Mouse (Mus musculus) lung, embryonic 15.5 days (tissue): ENCODE measurements around the gene Kcnk1. TPM values are rescaled to one million over a fixed set of nuclear protein-coding genes. Genes with fewer than 3 reads are reported as not detected.

Source experiments
- ATAC-seq: fragments of 200-750 bp; cut with Nextera tagmentation; 2 replicates; pipeline ENCODE4 v1.8.0; 2017; ENCODE audit warnings: moderate number of reproducible peaks, borderline replicate concordance; ENCODE audit not compliant: low FRiP score, low TSS enrichment; ENCODE audit errors: extremely low read depth
- H3K27ac ChIP-seq: fragments of 300-500 bp; sonication (generic); 2 replicates; pipeline ENCODE4 v1.5.1; 2015; ENCODE audit warnings: moderate library complexity, mild to moderate bottlenecking, inconsistent platforms
- H3K27me3 ChIP-seq: fragments of 300-500 bp; sonication (generic); 2 replicates; pipeline ENCODE4 v1.6.1; 2015; ENCODE audit warnings: inconsistent platforms
- H3K36me3 ChIP-seq: fragments of 300-500 bp; sonication (generic); 2 replicates; pipeline ENCODE4 v1.6.1; 2015; ENCODE audit warnings: inconsistent platforms
- H3K4me1 ChIP-seq: fragments of 300-500 bp; sonication (generic); 2 replicates; pipeline ENCODE4 v1.6.1; 2015; ENCODE audit warnings: inconsistent platforms
- H3K4me2 ChIP-seq: fragments of 300-500 bp; sonication (generic); 2 replicates; pipeline ENCODE4 v1.6.1; 2015; ENCODE audit warnings: inconsistent platforms, mild to moderate bottlenecking, moderate library complexity
- H3K4me3 ChIP-seq: fragments of 300-500 bp; sonication (generic); 2 replicates; pipeline ENCODE4 v1.5.1; 2015; ENCODE audit warnings: mild to moderate bottlenecking, inconsistent platforms
- H3K9ac ChIP-seq: fragments of 300-500 bp; sonication (generic); 2 replicates; pipeline ENCODE4 v1.6.1; 2015; ENCODE audit warnings: inconsistent platforms
- H3K9me3 ChIP-seq: fragments of 300-500 bp; sonication (generic); 2 replicates; pipeline ENCODE4 v1.6.1; 2016; ENCODE audit warnings: inconsistent platforms
- WGBS: fragments of 180-500 bp; shearing (Covaris S2); methylation state at CpG from one replicate; pipeline ENCODE4 v1.1.7; 2015; 5-methylcytosine and 5-hydroxymethylcytosine counted together
- polyA plus RNA-seq: library from polyadenylated mRNA; unstranded; fragments of >200 nt; fragmentation: Nextera tagmentation; extraction: Ambion mirVana; gene quantifications from 2 replicates; pipeline ENCODE4 v1.2.1, GENCODE M21; 2015

Gene Kcnk1
- polyA plus RNA-seq, 1 experiment from 2014 or later, result 54.4 TPM

GRCm38 (mm10) chr8:125997550-125997949 lies 2.6 kb downstream of the Kcnk1 start:
- no peak for ATAC-seq
- Histone ChIP-seq H3K4me3 (peak overlapping the region; percentile 54), H3K4me2 (peak overlapping the region; percentile 71), H3K27me3 (peaks cover 51% of the 10 kb centered on the region), H3K9me3 (no peaks in the 10 kb centered on the region), H3K4me1 (peaks cover 17% of the 10 kb centered on the region), H3K36me3 (no peaks in the 10 kb centered on the region), H3K27ac (peak overlapping the region; percentile 62), H3K9ac (peak overlapping the region; percentile 2; the same call in 1 of the 2 replicates)
- 37% methylated on average over 5 of the region's 5 CpGs for WGBS

- Histone ChIP-seq H3K27me3 (peaks cover 33% of the 10 kb centered on the region), H3K4me2 (no peak overlapping the region), H3K9me3 (no peaks in the 10 kb centered on the region), H3K4me3 (no peak overlapping the region), H3K27ac (0 out of 2 replicates have a peak overlapping the region, but pooled peaks have one; percentile 11), H3K4me1 (peaks cover 17% of the 10 kb centered on the region), H3K9ac (no peak overlapping the region), H3K36me3 (no peaks in the 10 kb centered on the region)
- ATAC-seq, result no peak
- 59% methylated on average over 7 of the region's 7 CpGs for WGBS
These were observed 4.9 kb downstream of the Kcnk1 start for GRCm38 (mm10) chr8:125999842-126000395.

GRCm38 (mm10) chr8:126003546-126003945 lies 8.6 kb downstream of the Kcnk1 start:
- no peaks in the 10 kb centered on the region for H3K36me3 ChIP-seq
- no peak overlapping the region for H3K4me3 ChIP-seq
- H3K4me1 ChIP-seq, result peaks cover 17% of the 10 kb centered on the region
- no peak overlapping the region for H3K9ac ChIP-seq
- ATAC-seq, result no peak
- 0 out of 2 replicates have a peak, but pooled peaks cover under 1% of the 10 kb centered on the region for H3K27me3 ChIP-seq
- WGBS, result 83% methylated on average over 6 of the region's 6 CpGs
- H3K27ac ChIP-seq, result no peak overlapping the region
- H3K4me2 ChIP-seq, result no peak overlapping the region
- no peaks in the 10 kb centered on the region for H3K9me3 ChIP-seq

- ATAC-seq, result no peak
- 64% methylated on average over 7 of the region's 7 CpGs for WGBS
- no peak overlapping the region for H3K27ac ChIP-seq
These were observed 10.0 kb downstream of the Kcnk1 start for GRCm38 (mm10) chr8:126004953-126005352.

GRCm38 (mm10) chr8:126006310-126006990 lies 11.5 kb downstream of the Kcnk1 start:
- H3K36me3 ChIP-seq, result no peaks in the 10 kb centered on the region
- no peak for ATAC-seq
- H3K4me2 ChIP-seq, result no peak overlapping the region
- 73% methylated on average over 11 of the region's 11 CpGs for WGBS
- no peaks in the 10 kb centered on the region for H3K9me3 ChIP-seq
- H3K27me3 ChIP-seq, result no peaks in the 10 kb centered on the region
- no peak overlapping the region for H3K27ac ChIP-seq
- H3K4me1 ChIP-seq, result no peaks in the 10 kb centered on the region
- H3K4me3 ChIP-seq, result no peak overlapping the region
- H3K9ac ChIP-seq, result no peak overlapping the region

More at GRCm38 (mm10) chr8:126004953-126005352, 10.0 kb downstream of the Kcnk1 start:
- Histone ChIP-seq H3K27me3 (no peaks in the 10 kb centered on the region), H3K4me2 (no peak overlapping the region), H3K9ac (no peak overlapping the region), H3K36me3 (no peaks in the 10 kb centered on the region), H3K4me3 (no peak overlapping the region), H3K9me3 (no peaks in the 10 kb centered on the region), H3K4me1 (peaks cover 10% of the 10 kb centered on the region; the same call in 1 of the 2 replicates)

GRCm38 (mm10) chr8:126007538-126008330 lies 12.8 kb downstream of the Kcnk1 start:
- no peak for ATAC-seq
- Histone ChIP-seq H3K9me3 (no peaks in the 10 kb centered on the region), H3K36me3 (no peaks in the 10 kb centered on the region), H3K27me3 (no peaks in the 10 kb centered on the region), H3K9ac (no peak overlapping the region), H3K4me1 (no peaks in the 10 kb centered on the region), H3K4me3 (no peak overlapping the region), H3K4me2 (no peak overlapping the region), H3K27ac (no peak overlapping the region)
- WGBS, result 61% methylated on average over 19 of the region's 19 CpGs

GRCm38 (mm10) chr8:126008945-126009344 lies 14.0 kb downstream of the Kcnk1 start:
- no peak for ATAC-seq
- no peak overlapping the region for H3K9ac ChIP-seq
- H3K27ac ChIP-seq, result no peak overlapping the region
- no peaks in the 10 kb centered on the region for H3K4me1 ChIP-seq
- 77% methylated on average over 2 of the region's 2 CpGs for WGBS
- H3K36me3 ChIP-seq, result no peaks in the 10 kb centered on the region
- H3K4me2 ChIP-seq, result no peak overlapping the region
- no peaks in the 10 kb centered on the region for H3K9me3 ChIP-seq
- no peaks in the 10 kb centered on the region for H3K27me3 ChIP-seq
- H3K4me3 ChIP-seq, result no peak overlapping the region

GRCm38 (mm10) chr8:126010900-126011299 lies 15.9 kb downstream of the Kcnk1 start:
- no peaks in the 10 kb centered on the region for H3K36me3 ChIP-seq
- H3K9me3 ChIP-seq, result no peaks in the 10 kb centered on the region
- H3K4me1 ChIP-seq, result no peaks in the 10 kb centered on the region
- no peak overlapping the region for H3K4me3 ChIP-seq
- H3K27me3 ChIP-seq, result no peaks in the 10 kb centered on the region
- no peak overlapping the region for H3K27ac ChIP-seq
- no peak overlapping the region for H3K9ac ChIP-seq
- 67% methylated on average over 3 of the region's 3 CpGs for WGBS
- ATAC-seq, result no peak
- H3K4me2 ChIP-seq, result no peak overlapping the region

GRCm38 (mm10) chr8:126012334-126012733 lies 17.4 kb downstream of the Kcnk1 start:
- 73% methylated on average over 6 of the region's 6 CpGs for WGBS
- Histone ChIP-seq H3K27ac (no peak overlapping the region), H3K4me1 (no peaks in the 10 kb centered on the region), H3K36me3 (no peaks in the 10 kb centered on the region), H3K9ac (no peak overlapping the region), H3K4me2 (no peak overlapping the region), H3K27me3 (no peaks in the 10 kb centered on the region), H3K9me3 (no peaks in the 10 kb centered on the region), H3K4me3 (no peak overlapping the region)
- no peak for ATAC-seq

GRCm38 (mm10) chr8:126013646-126014045 lies 18.7 kb downstream of the Kcnk1 start:
- H3K4me3 ChIP-seq, result no peak overlapping the region
- no peaks in the 10 kb centered on the region for H3K9me3 ChIP-seq
- H3K4me1 ChIP-seq, result no peaks in the 10 kb centered on the region
- H3K9ac ChIP-seq, result no peak overlapping the region
- no peaks in the 10 kb centered on the region for H3K36me3 ChIP-seq
- no peak for ATAC-seq
- no peak overlapping the region for H3K4me2 ChIP-seq
- no peak overlapping the region for H3K27ac ChIP-seq
- H3K27me3 ChIP-seq, result no peaks in the 10 kb centered on the region
- 79% methylated on average over 5 of the region's 5 CpGs for WGBS

- Histone ChIP-seq H3K9ac (no peak overlapping the region), H3K36me3 (no peaks in the 10 kb centered on the region), H3K4me2 (no peak overlapping the region), H3K27me3 (no peaks in the 10 kb centered on the region), H3K4me1 (peaks cover 5% of the 10 kb centered on the region; the same call in 1 of the 2 replicates), H3K4me3 (no peak overlapping the region), H3K27ac (no peak overlapping the region), H3K9me3 (no peaks in the 10 kb centered on the region)
- WGBS, result 90% methylated on average over 8 of the region's 8 CpGs
- ATAC-seq, result no peak
These were observed 27.0 kb downstream of the Kcnk1 start for GRCm38 (mm10) chr8:126021932-126022331.
